In genomic region chr13:34659507-34659906, GRCm38 (mm10) we compare ENCODE assay signal across 23 mouse cellular contexts. TPM values are rescaled to one million over a fixed set of nuclear protein-coding genes. Genes with fewer than 3 reads are reported as not detected.
DNase-seq lines count a peak whose midpoint lies in the region; ATAC-seq and TF ChIP-seq lines count a peak whose summit lies in the region.
"Had no signal": no experiment of that assay in that cellular context is flagged by ENCODE, and none has a peak within 500 bp of the region (broad histone marks: within the 10 kb centered on the region; RNA-seq: fewer than 3 reads in every experiment).

No protein-coding gene starts in this region.

- no peaks in the 10 kb centered on the region for H3K9me3 ChIP-seq in liver, embryonic 11.5 days (ENCODE audit: control insufficient read depth, low read length)
- H3K9me3 ChIP-seq in stomach, embryonic 16.5 days (replicated peaks; ENCODE audit: control insufficient read depth, low read length) = no peaks in the 10 kb centered on the region
- H3K9me3 ChIP-seq: embryonic facial prominence, embryonic 13.5 days; forebrain, embryonic 13.5 days; hindbrain, embryonic 15.5 days; limb, embryonic 10.5 days; liver, embryonic 13.5 days had no signal

- TF ChIP-seq POLR2A in liver, adult 2 months (IDR thresholded peaks at IDR 0.05; ENCODE audit: extremely low read depth, insufficient read depth, low read length) = no peak

- WGBS in liver, adult 2 months = 16% methylated on average over 4 of the region's 4 CpGs
- WGBS in liver, embryonic 11.5 days = 37% methylated on average over 4 of the region's 4 CpGs
- 20% methylated on average over 4 of the region's 4 CpGs for WGBS in large intestine, adult 2 months
- WGBS in stomach, embryonic 16.5 days = 43% methylated on average over 4 of the region's 4 CpGs

- H3K4me2 ChIP-seq in liver, embryonic 11.5 days = no peak overlapping the region
- no peak overlapping the region for H3K4me2 ChIP-seq in stomach, embryonic 16.5 days (ENCODE audit: low read depth, low read length)
- H3K4me2 ChIP-seq: embryonic facial prominence, embryonic 13.5 days; forebrain, embryonic 13.5 days; heart, embryonic 11.5 days; hindbrain, embryonic 15.5 days; liver, embryonic 13.5 days had no signal

- H3K79me3 ChIP-seq in C2C12 (ENCODE audit: low read depth) = no peaks in the 10 kb centered on the region

- ATAC-seq in liver, embryonic 11.5 days (replicated peaks; ENCODE audit: low FRiP score) = no peak
- peak; percentile 60; the same call in 1 of the 2 replicates for ATAC-seq in stomach, embryonic 16.5 days (ENCODE audit: insufficient read depth, low FRiP score)
- ATAC-seq: forebrain, embryonic 13.5 days had no signal

- 0 out of 2 replicates have a peak overlapping the region, but pooled peaks have one; percentile 12 for H3K27ac ChIP-seq in liver, adult 2 months (replicated peaks; ENCODE audit: insufficient read depth, low read depth, low read length)
- no peak overlapping the region for H3K27ac ChIP-seq in liver, embryonic 11.5 days (ENCODE audit: low read depth, low read length)
- H3K27ac ChIP-seq in stomach, embryonic 16.5 days (ENCODE audit: low read length) = no peak overlapping the region
- H3K27ac ChIP-seq: embryonic facial prominence, embryonic 13.5 days; forebrain, embryonic 13.5 days; hindbrain, embryonic 15.5 days; limb, embryonic 10.5 days; liver, embryonic 13.5 days had no signal

- no peak for TF ChIP-seq CTCF in liver, adult 2 months (IDR thresholded peaks at IDR 0.05; ENCODE audit: low read depth, low read length)
- no peak for TF ChIP-seq CTCF in C2C12 (IDR thresholded peaks at IDR 0.05; ENCODE audit: control insufficient read depth, insufficient read depth, insufficient read length)

- no peak overlapping the region for H3K4me3 ChIP-seq in liver, adult 2 months (ENCODE audit: insufficient read depth, low read depth, low read length)
- no peak overlapping the region for H3K4me3 ChIP-seq in liver, embryonic 11.5 days (ENCODE audit: low read depth, low read length)
- H3K4me3 ChIP-seq in C2C12 (ENCODE audit: insufficient read depth, poor library complexity, severe bottlenecking) = no peak overlapping the region
- H3K4me3 ChIP-seq in stomach, embryonic 16.5 days (replicated peaks; ENCODE audit: low read length) = no peak overlapping the region
- H3K4me3 ChIP-seq: embryonic facial prominence, embryonic 13.5 days; erythroblast, embryonic 14.5 days; forebrain, embryonic 13.5 days; hindbrain, embryonic 15.5 days; limb, embryonic 10.5 days; liver, embryonic 13.5 days; megakaryocyte, embryonic 14.5 days had no signal

- DNase-seq in liver, adult 2 months (ENCODE audit: extremely low read depth, low read depth, low spot score) = peak; percentile 84
- no peak for DNase-seq in liver, embryonic 11.5 days (ENCODE audit: low spot score)
- peak; percentile 33 for DNase-seq in large intestine, adult 2 months (ENCODE audit: low read depth, low spot score)
- DNase-seq in neural tube, embryonic 10.5 days (ENCODE audit: extremely low spot score, low spot score) = no peak
- DNase-seq in ovary, postnatal 14 days (ENCODE audit: low spot score) = no peak
- no peak for DNase-seq in right cerebral cortex, postnatal 14 days
- DNase-seq: adrenal gland, postnatal 10 days; cerebellum, adult 2 months; cerebellum, postnatal 25 days; embryo, embryonic 11 days; liver, embryonic 13.5 days; midbrain, embryonic 14.5 days; right cerebral cortex, adult 18-20 months had no signal

- H3ac ChIP-seq in C2C12 (ENCODE audit: control insufficient read depth, insufficient read length, low read depth) = no peak overlapping the region

- H3K9ac ChIP-seq in liver, adult 2 months (ENCODE audit: low read depth, low read length) = no peak overlapping the region
- no peak overlapping the region for H3K9ac ChIP-seq in liver, embryonic 11.5 days (ENCODE audit: low read depth, low read length)
- no peak overlapping the region for H3K9ac ChIP-seq in stomach, embryonic 16.5 days (ENCODE audit: low read length)
- H3K9ac ChIP-seq: embryonic facial prominence, embryonic 13.5 days; forebrain, embryonic 13.5 days; hindbrain, embryonic 15.5 days; liver, embryonic 13.5 days had no signal

- peaks cover 9% of the 10 kb centered on the region; the same call in 1 of the 2 replicates for H3K4me1 ChIP-seq in liver, adult 2 months (ENCODE audit: control insufficient read depth, insufficient read depth, low read length)
- no peaks in the 10 kb centered on the region for H3K4me1 ChIP-seq in liver, embryonic 11.5 days (replicated peaks; ENCODE audit: control insufficient read depth, insufficient read depth, low read length)
- H3K4me1 ChIP-seq in stomach, embryonic 16.5 days (ENCODE audit: control insufficient read depth, insufficient read depth, low read length) = no peaks in the 10 kb centered on the region
- H3K4me1 ChIP-seq: embryonic facial prominence, embryonic 13.5 days; forebrain, embryonic 13.5 days; hindbrain, embryonic 15.5 days; limb, embryonic 10.5 days; liver, embryonic 13.5 days had no signal

- no peaks in the 10 kb centered on the region for H3K27me3 ChIP-seq in liver, adult 2 months (ENCODE audit: control insufficient read depth, insufficient read depth, low read length)
- H3K27me3 ChIP-seq in liver, embryonic 11.5 days (replicated peaks; ENCODE audit: control insufficient read depth, insufficient read depth, low read length) = no peaks in the 10 kb centered on the region; the same call in 1 of the 2 replicates
- no peaks in the 10 kb centered on the region for H3K27me3 ChIP-seq in C2C12 (ENCODE audit: control insufficient read depth, insufficient read depth, insufficient read length)
- no peaks in the 10 kb centered on the region for H3K27me3 ChIP-seq in stomach, embryonic 16.5 days (ENCODE audit: control insufficient read depth, insufficient read depth, low read length)
- H3K27me3 ChIP-seq: embryonic facial prominence, embryonic 13.5 days; hindbrain, embryonic 15.5 days had no signal

- no peaks in the 10 kb centered on the region for H3K36me3 ChIP-seq in liver, adult 2 months (ENCODE audit: control insufficient read depth, insufficient read depth, low read length)
- H3K36me3 ChIP-seq in liver, embryonic 11.5 days (ENCODE audit: control insufficient read depth, insufficient read depth, low read length) = no peaks in the 10 kb centered on the region
- H3K36me3 ChIP-seq in C2C12 (ENCODE audit: control insufficient read depth, insufficient read depth) = no peaks in the 10 kb centered on the region
- no peaks in the 10 kb centered on the region for H3K36me3 ChIP-seq in stomach, embryonic 16.5 days (ENCODE audit: control insufficient read depth, insufficient read depth, low read length)
- H3K36me3 ChIP-seq: embryonic facial prominence, embryonic 13.5 days; hindbrain, embryonic 15.5 days; limb, embryonic 10.5 days; liver, embryonic 13.5 days had no signal

- no peaks in the 10 kb centered on the region for H3K79me2 ChIP-seq in liver, adult 2 months (ENCODE audit: control insufficient read depth, insufficient read depth, low read length)
- H3K79me2 ChIP-seq in C2C12 (ENCODE audit: control insufficient read depth, insufficient read depth) = no peaks in the 10 kb centered on the region

TF ChIP-seq in C2C12, 6 proteins besides CTCF, POLR2A, EP300 and RAD21:
- TF ChIP-seq MYOD1 (IDR thresholded peaks at IDR 0.05; ENCODE audit: control insufficient read depth, insufficient read length, low read depth) (peak; percentile 8), USF1 (IDR thresholded peaks at IDR 0.05; ENCODE audit: low read depth) (no peak)

RNA-seq across cellular contexts. Expression of gene Pxdc1, which starts 6.2 kb away (rescaled TPM):
- 107 and 108 TPM in 2 replicates for total RNA-seq in liver, adult 2 months (2014; rRNA removed)
- polyA plus RNA-seq in liver, adult 2 months (2012; rRNA removed) = 93.8 and 94.1 TPM in 2 replicates
- 11.7 and 13.1 TPM in 2 replicates for polyA plus RNA-seq in liver, embryonic 11.5 days (2014; fragmentation: Nextera tagmentation; extraction: Ambion mirVana)
- 29.7 TPM for polyA plus RNA-seq in C2C12 (2012; fragmentation: generic; extraction: Trizol)
- polyA plus RNA-seq in large intestine, adult 2 months (2012; rRNA removed) = 26.2 and 48.5 TPM in 2 replicates
- polyA plus RNA-seq in stomach, embryonic 16.5 days (2015; fragmentation: Nextera tagmentation; extraction: Ambion mirVana) = 11.1 and 11.7 TPM in 2 replicates
- total RNA-seq: hematopoietic stem cell, adult 5-6 weeks had no signal

Comparison
In these comparisons a context has a peak if more than half of its experiments do, and no peak if none do; other contexts are left out.
1. DNase-seq: peak in liver, adult 2 months (single experiment) and large intestine, adult 2 months (single experiment); none in liver, embryonic 11.5 days (single experiment), neural tube, embryonic 10.5 days (single experiment), ovary, postnatal 14 days (single experiment) and right cerebral cortex, postnatal 14 days (single experiment).